Mouse (Mus musculus): ENCODE results near the gene Banp. TPM values are rescaled to one million over a fixed set of nuclear protein-coding genes. Genes with fewer than 3 reads are reported as not detected.

The Banp gene
- polyA plus RNA-seq, 1 experiment from 2014 or later: 55.4 TPM

DNA sequence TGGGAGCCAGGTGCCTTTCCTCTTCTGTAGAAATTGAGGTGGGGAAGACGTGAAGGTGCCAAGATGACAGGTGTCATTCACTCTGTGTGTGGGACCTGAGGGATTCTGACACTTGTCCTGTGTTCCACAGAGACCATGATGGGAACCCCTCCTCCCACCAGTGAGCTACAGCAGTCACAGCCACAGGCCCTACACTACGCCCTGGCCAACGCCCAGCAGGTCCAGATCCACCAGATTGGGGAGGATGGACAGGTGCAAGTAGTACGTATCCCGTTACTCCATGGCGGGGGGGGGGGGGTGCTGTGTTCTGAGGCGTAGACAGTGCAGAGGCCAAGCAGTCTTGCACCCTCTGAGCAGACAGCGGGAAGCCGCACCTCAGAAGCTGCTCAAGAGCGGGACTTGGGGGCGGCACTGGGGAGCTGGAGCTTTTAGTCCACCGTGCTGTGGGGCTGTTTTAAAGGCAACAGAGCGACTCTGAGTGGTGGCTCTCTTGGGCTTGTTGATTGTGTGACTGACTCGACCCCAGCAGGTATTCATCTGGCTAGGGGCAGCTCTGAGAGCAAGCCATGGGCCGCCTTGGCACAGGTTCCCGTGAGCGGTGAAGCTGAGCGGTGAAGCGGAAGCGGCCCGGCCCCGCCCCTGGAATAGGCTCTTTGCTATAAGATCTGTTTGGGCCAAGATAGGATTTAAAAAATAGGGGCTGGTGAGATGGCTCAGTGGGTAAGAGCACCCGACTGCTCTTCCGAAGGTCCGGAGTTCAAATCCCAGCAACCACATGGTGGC is 56.1 kb downstream of the Banp start:
- DNase-seq (ENCODE audit: low spot score): no peak
- Histone ChIP-seq H3K4me3 (no peak overlapping the region), H3K27me3 (ENCODE audit: low read depth, poor library complexity, severe bottlenecking) (no peaks in the 10 kb centered on the region), H3K4me1 (no peaks in the 10 kb centered on the region), H3K27ac (no peak overlapping the region), H3K9me3 (replicated peaks) (no peaks in the 10 kb centered on the region), H3K36me3 (peaks cover 92% of the 10 kb centered on the region)
- WGBS: 92% methylated on average over 25 of the region's 25 CpGs

DNA sequence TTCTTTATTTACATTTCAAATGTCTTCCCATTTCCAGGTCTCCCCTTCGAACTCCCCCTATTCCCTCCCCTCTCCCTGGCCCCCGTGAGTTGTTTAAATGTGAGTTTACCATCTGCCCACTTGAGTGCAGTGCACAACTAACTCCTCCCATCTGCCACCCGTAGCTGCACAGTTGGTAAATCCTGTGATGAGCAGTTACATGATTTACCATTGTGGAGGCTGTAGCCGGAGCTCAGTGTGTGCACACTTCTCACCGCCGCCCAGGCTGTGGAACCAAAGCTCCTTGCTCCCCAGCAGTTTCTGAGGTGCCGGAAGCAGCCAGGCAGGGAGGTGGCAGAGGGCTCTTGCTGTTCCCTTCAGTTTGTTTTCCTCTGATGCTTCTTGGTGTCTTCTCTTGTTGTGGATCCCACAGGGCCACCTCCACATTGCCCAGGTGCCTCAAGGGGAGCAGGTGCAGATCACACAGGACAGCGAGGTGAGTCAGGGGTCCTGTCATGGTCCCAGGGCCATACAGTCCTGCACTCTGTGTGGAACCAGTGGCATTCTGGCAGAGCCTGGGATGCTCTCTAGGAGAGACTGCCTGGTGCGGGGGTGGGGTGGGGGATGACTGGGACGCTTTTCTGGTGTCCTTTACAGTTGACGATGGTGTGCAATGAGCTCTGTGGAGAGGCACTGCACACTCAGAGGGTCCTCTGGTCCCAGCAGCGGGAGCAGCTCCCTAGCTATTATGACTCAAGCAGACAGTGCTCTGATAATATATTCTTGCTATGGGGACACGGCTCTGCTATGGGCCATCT is 57.3 kb downstream of the Banp start:
- H3K9me3 ChIP-seq (replicated peaks): no peaks in the 10 kb centered on the region
- no peak overlapping the region for H3K4me3 ChIP-seq
- DNase-seq (ENCODE audit: low spot score): no peak
- no peak overlapping the region for H3K27ac ChIP-seq
- H3K27me3 ChIP-seq (ENCODE audit: low read depth, poor library complexity, severe bottlenecking): no peaks in the 10 kb centered on the region
- WGBS: 93% methylated on average over 13 of the region's 13 CpGs
- H3K36me3 ChIP-seq: peaks cover 88% of the 10 kb centered on the region
- no peaks in the 10 kb centered on the region for H3K4me1 ChIP-seq

DNA sequence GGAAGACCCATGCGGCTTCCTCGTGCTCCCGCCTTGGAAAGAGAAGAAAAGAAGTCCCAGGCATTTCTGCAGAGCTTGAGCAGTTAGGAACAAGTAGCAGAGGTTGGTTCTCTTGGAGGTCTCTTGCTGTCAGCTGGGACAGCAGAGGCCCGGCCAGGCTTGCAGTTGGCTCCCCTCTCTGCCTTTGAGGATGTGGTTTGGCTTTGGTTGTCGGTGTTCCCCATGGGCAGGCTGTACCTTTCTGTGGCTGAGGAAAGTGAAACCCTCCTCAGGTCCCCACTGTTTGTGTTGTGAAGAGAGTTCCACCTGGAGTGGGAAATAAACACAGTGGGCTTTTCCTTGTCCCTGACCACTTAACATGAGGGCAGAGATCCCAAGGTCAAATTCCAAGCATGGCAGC is 58.8 kb downstream of the Banp start:
- 89% methylated on average over 5 of the region's 5 CpGs for WGBS

DNA sequence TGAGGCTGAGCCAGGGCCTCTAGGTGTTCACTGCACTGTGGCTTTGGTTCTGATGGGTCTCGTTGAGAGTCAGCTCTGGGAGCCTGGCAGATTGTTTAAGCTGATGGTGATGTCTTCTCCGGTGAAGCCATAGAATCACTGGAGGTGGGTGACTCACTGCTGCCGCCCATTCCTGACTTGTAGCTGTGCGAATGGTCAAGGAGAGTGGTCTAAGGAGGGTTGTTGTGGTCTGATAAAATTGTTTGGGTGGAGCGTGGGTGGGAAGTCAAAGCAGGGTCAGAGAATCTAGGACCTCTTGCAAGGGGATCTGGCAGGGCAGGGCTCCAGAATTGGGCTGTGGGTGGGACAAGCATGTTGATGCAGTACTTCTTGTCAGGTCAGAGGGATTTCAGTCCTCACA is 61.1 kb downstream of the Banp start:
- no peak overlapping the region for H3K4me3 ChIP-seq
- 91% methylated on average over 5 of the region's 5 CpGs for WGBS
- no peaks in the 10 kb centered on the region for H3K27me3 ChIP-seq (ENCODE audit: low read depth, poor library complexity, severe bottlenecking)
- peaks cover 82% of the 10 kb centered on the region for H3K36me3 ChIP-seq
- peaks cover 6% of the 10 kb centered on the region for H3K4me1 ChIP-seq
- no peak for DNase-seq (ENCODE audit: low spot score)
- H3K9me3 ChIP-seq (replicated peaks): no peaks in the 10 kb centered on the region
- no peak overlapping the region for H3K27ac ChIP-seq

More for the DNA sequence above, 58.8 kb downstream of the Banp start:
- Histone ChIP-seq H3K36me3 (peaks cover 82% of the 10 kb centered on the region), H3K4me3 (no peak overlapping the region), H3K27ac (no peak overlapping the region), H3K9me3 (replicated peaks) (no peaks in the 10 kb centered on the region), H3K4me1 (peaks cover 6% of the 10 kb centered on the region), H3K27me3 (ENCODE audit: low read depth, poor library complexity, severe bottlenecking) (no peaks in the 10 kb centered on the region)
- DNase-seq (ENCODE audit: low spot score): no peak

DNA sequence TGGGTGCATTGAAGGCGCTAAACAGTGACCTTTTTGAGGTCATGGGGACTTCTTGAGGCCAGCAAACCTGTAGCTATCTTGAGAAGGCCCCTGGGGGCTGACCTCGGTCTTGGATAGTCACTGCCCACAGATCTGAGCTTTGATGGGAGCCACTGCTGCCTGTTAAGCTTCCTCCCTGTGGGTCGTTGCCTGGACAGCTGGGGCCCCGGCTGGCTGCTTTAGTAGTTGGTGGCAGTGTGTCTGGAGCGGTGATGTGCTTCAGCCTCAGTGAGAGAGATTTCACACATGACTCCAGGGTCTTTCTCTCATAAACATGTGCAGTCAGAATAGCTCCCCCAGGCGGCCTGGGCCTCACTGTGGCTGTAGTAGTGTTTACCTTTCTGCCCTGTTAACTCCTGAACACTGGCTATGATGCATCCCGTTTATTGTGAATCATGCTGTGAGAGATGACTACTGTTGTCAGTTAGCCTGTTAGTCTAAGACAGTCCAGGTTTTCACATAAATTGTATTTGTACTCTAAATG is 61.6 kb downstream of the Banp start:
- DNase-seq (ENCODE audit: low spot score): no peak
- H3K27me3 ChIP-seq (ENCODE audit: low read depth, poor library complexity, severe bottlenecking): no peaks in the 10 kb centered on the region
- H3K4me3 ChIP-seq: no peak overlapping the region
- WGBS: 64% methylated on average over 7 of the region's 7 CpGs
- H3K9me3 ChIP-seq (replicated peaks): no peaks in the 10 kb centered on the region
- peaks cover 6% of the 10 kb centered on the region for H3K4me1 ChIP-seq
- no peak overlapping the region for H3K27ac ChIP-seq
- peaks cover 84% of the 10 kb centered on the region for H3K36me3 ChIP-seq

DNA sequence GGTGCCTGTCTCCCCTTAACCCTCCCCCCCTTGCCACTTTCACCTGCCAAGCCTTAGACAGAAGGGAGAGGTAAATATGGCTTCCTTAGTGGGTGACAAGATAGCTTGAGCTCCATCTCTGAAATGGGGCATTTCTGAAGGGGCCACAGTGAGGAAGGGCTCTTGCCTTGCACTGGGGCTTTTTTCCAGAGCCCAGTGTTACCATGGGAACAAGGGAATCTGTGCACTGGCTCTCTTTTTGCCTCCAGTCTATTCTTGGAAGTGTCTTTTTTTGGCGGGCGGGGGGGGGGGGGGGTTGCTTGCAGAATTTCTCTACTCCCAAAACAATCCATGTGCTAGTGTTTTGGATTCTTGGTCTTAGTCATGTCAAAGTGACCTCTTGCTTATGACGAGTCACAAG is 65.1 kb downstream of the Banp start:
- no peak for DNase-seq (ENCODE audit: low spot score)
- Histone ChIP-seq H3K4me1 (peaks cover 11% of the 10 kb centered on the region), H3K36me3 (peaks cover 85% of the 10 kb centered on the region), H3K27me3 (ENCODE audit: low read depth, poor library complexity, severe bottlenecking) (no peaks in the 10 kb centered on the region), H3K27ac (no peak overlapping the region), H3K4me3 (no peak overlapping the region), H3K9me3 (replicated peaks) (no peaks in the 10 kb centered on the region)
- 76% methylated on average over 3 of the region's 3 CpGs for WGBS

DNA sequence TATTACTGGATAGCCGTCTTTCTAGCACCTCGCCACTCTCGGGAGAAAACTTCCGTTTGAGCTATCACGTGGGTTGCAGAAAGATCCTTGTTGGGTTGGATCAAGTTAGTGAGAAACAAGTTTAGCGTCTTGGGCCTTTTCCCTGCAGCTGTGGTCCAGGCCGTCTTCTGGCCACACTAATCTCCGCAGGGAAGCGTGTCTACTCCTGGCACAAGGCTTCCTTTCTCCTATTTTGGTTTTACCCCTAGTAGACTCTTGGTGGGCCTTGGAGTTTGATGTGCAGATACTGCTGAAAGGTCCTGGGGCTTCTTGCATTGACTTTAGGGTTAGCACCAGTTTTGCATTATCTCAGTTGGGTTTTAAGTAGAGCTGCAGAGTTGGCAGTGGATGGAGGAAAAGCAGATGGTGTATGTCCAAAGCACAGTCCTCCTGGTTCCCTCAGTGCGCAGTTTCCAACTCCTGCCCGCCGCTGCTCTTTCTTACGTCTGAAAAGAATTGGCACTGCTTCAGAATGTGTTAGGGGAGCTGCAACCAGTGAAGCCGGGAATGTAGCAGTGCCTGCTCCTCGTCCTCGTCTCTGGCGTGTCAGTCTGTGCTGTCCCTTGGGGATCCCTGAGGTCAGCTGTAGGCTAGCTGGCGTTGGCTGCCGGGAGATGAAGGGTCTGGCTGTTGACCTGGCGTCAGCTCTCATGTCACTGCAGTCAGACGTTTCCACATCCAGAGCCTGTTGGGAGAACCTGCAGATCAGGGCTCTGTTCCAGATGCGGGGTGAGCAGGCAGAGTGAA is 68.7 kb downstream of the Banp start:
- H3K9me3 ChIP-seq (replicated peaks): no peaks in the 10 kb centered on the region
- DNase-seq (ENCODE audit: low spot score): no peak

DNA sequence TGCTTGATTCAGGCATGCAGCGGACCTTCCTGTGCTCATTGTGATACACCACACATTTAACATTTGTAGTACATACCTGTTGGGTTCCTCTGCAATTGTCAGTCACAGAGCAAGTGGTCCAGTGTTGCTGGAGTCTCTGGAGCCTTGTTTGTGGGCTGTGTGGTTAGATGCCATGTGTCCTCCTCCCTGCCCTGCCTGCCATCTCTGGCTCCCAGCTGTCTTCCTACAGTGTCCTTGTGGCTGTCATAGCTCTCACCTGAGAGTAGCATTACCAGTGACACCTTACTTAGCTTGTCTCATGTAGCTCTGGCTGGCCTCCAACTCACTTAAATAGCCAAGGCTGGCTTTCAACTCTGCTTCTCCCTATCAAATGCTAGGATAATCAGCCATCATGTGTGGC is 69.6 kb downstream of the Banp start:
- peaks cover 92% of the 10 kb centered on the region for H3K36me3 ChIP-seq
- no peak for DNase-seq (ENCODE audit: low spot score)
- H3K27ac ChIP-seq: no peak overlapping the region
- 0 out of 2 replicates have a peak, but pooled peaks cover 5% of the 10 kb centered on the region for H3K4me1 ChIP-seq
- no peaks in the 10 kb centered on the region for H3K27me3 ChIP-seq (ENCODE audit: low read depth, poor library complexity, severe bottlenecking)
- WGBS: 100% methylated on average over 1 of the region's 1 CpGs
- H3K4me3 ChIP-seq: no peak overlapping the region
- no peaks in the 10 kb centered on the region for H3K9me3 ChIP-seq (replicated peaks)

More for the DNA sequence above, 68.7 kb downstream of the Banp start:
- no peaks in the 10 kb centered on the region for H3K27me3 ChIP-seq (ENCODE audit: low read depth, poor library complexity, severe bottlenecking)
- 80% methylated on average over 22 of the region's 22 CpGs for WGBS
- no peak overlapping the region for H3K4me3 ChIP-seq
- H3K36me3 ChIP-seq: peaks cover 91% of the 10 kb centered on the region
- 0 out of 2 replicates have a peak, but pooled peaks cover 5% of the 10 kb centered on the region for H3K4me1 ChIP-seq
- H3K27ac ChIP-seq: 0 out of 2 replicates have a peak overlapping the region, but pooled peaks have one; percentile 6

DNA sequence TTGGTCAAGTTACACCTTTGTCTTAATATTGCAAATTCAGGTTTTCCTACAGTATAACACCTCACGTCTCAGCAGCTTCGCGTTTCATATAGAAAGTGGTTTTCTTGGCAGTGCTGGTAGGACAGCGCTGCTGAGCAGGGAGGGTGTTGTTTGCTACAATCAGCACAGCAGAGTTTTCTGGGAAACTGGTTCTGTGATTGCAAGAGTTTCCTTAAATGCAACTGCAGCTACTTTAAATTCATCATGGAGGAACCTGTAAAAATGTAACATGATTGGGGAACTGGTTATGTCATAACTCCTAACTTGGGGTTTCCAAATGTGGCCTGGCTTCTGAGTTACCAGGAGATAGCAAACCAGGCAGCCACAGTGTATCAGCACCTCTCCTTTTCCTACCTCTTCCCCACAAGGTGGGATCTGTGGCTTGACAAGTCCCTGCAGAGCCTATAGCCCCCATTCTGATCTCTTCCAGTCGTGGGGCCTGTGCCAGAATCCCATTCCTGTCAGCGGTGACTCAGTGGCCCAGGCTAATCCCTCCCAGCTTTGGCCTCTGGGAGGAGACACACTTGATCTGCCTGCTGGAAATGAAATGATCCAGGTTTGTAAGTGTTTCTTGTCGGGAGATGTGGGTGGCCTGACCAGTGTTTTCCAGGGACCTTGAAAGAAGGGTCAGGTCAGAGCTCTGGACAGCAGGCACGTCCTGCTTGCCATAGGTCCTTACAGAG is 70.7 kb downstream of the Banp start:
- H3K27ac ChIP-seq: no peak overlapping the region
- H3K27me3 ChIP-seq (ENCODE audit: low read depth, poor library complexity, severe bottlenecking): no peaks in the 10 kb centered on the region
- H3K9me3 ChIP-seq (replicated peaks): no peaks in the 10 kb centered on the region
- H3K4me1 ChIP-seq: 0 out of 2 replicates have a peak, but pooled peaks cover 5% of the 10 kb centered on the region
- peaks cover 94% of the 10 kb centered on the region for H3K36me3 ChIP-seq
- 86% methylated on average over 8 of the region's 8 CpGs for WGBS
- DNase-seq (ENCODE audit: low spot score): no peak
- H3K4me3 ChIP-seq: no peak overlapping the region

DNA sequence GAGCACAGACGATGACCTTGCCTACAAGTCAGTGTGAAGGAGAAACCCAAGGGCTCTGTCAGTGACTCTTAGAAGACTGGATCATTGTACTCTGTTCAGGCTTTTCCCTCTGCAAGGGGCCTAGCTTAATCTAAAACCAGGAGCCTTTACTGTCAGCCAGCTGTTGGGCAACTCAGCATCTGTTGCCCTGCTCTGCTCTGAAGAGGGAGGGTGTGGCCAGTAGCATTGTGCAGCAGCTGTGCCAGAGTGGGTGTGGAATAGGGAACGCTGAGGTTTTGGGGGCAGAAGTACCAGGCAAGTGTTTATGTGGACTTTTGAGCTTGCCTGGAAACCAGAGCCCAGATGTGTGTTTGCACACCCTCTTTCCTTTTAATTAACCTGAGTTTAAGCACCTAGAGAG is 72.2 kb downstream of the Banp start:
- Histone ChIP-seq H3K36me3 (peaks cover 94% of the 10 kb centered on the region), H3K27ac (no peak overlapping the region), H3K27me3 (ENCODE audit: low read depth, poor library complexity, severe bottlenecking) (no peaks in the 10 kb centered on the region), H3K4me1 (0 out of 2 replicates have a peak, but pooled peaks cover 5% of the 10 kb centered on the region), H3K4me3 (no peak overlapping the region), H3K9me3 (replicated peaks) (no peaks in the 10 kb centered on the region)
- 93% methylated on average over 2 of the region's 2 CpGs for WGBS
- DNase-seq (ENCODE audit: low spot score): no peak

DNA sequence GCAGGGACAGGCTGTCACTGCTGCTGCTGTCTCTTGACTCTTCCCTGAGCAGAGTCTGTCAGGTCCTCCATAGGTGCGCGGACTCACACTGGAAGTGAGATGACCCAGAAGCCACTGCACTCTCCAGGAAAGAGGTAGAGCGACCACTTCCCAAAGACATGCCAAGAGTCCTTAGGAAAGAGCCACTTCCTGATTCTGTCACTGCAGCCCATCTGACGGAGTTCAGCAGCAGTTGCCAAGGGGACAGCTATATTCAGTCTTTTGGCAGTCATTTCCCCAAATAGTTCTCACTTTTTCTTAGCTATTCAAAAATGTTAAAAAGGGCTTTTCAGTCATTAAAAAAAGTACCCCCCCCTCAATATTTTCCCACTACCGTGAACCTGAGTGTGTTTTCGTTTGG is 72.7 kb downstream of the Banp start:
- 92% methylated on average over 6 of the region's 6 CpGs for WGBS
- Histone ChIP-seq H3K36me3 (peaks cover 94% of the 10 kb centered on the region), H3K4me1 (0 out of 2 replicates have a peak, but pooled peaks cover 5% of the 10 kb centered on the region), H3K4me3 (no peak overlapping the region), H3K27ac (no peak overlapping the region), H3K27me3 (ENCODE audit: low read depth, poor library complexity, severe bottlenecking) (no peaks in the 10 kb centered on the region), H3K9me3 (replicated peaks) (no peaks in the 10 kb centered on the region)
- DNase-seq (ENCODE audit: low spot score): no peak

DNA sequence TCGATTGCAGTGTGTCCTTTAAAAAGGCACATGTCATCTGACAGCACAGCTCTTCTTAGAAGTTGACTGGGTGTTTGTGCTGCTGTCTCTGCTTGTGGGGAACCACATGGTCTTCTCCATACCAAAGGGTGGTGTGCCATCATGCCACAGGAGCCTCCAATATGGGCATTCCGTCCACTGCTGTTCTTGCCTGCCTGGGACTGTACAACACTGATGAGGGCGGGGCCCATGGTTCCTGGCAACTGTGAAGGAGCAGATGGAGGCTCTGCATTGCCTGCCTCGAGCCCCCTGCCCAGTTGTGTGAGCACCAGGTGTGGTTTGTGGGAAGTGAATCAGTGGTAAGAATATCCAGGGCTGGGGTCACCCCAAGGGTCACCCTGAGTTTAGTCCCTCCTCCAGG is 73.2 kb downstream of the Banp start:
- Histone ChIP-seq H3K27me3 (ENCODE audit: low read depth, poor library complexity, severe bottlenecking) (no peaks in the 10 kb centered on the region), H3K36me3 (peaks cover 90% of the 10 kb centered on the region), H3K4me3 (no peak overlapping the region), H3K27ac (no peak overlapping the region), H3K4me1 (0 out of 2 replicates have a peak, but pooled peaks cover 5% of the 10 kb centered on the region), H3K9me3 (replicated peaks) (no peaks in the 10 kb centered on the region)
- 86% methylated on average over 4 of the region's 4 CpGs for WGBS
- no peak for DNase-seq (ENCODE audit: low spot score)
